In the genomic region with DNA sequence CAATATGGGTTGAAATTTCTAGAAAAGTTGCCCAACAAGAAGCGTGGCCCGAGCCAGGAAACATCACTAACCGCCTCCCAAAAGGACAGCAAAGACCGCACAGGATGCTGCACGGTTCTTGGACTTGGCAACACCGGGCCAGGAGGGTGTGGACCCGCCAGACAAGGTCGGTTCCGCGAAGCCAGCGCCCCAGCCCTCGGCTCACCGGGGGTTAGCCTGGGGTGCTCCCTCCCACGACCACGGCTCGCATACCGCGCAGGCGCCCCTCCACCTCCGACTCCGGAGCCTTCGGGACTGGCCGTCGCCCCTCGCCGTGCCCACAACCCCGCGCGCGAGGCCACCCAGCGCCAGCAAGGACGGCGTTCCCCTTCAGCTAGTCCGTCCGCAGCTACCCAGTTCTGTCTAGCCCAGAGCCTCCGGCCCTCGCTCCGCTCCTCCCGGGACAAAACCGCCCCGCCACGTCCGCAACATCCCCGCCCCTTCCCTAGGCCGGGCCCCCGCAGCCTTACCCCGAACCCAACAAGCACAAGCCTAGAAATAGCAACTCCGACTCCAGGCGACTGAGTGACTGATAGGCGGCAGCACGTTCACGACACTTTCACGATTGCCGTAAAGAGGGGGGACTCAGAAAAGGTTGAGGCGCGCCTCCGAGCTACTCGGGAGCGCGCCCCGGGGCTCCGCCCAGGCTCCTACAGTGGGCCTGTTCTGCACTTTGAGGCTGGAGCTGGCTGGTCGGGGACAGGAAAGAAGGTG, we compare ENCODE assay signal across 8 mouse cellular contexts. TPM values are rescaled to one million over a fixed set of nuclear protein-coding genes. Genes with fewer than 3 reads are reported as not detected.
DNase-seq lines count a peak whose midpoint lies in the region; ATAC-seq lines count a peak whose summit lies in the region.

Dram2 (plus strand) TSS at position 628 of the 753 bp plus-strand sequence.
Cept1 (minus strand) TSS at position 632 of the 753 bp plus-strand sequence.

- peak within 1 kb of the TSS; percentile 87 for H3K4me3 ChIP-seq in lung, embryonic 16.5 days (ENCODE audit: low read length)

- DNase-seq in MEL-GATA-1-ER (ENCODE audit: extremely low read depth, low read depth): peak; percentile 97
- peak; percentile 89 for DNase-seq in cerebellum, adult 8-10 months
- peak; percentile 97 for DNase-seq in forelimb bud, embryonic 11.5 days (ENCODE audit: low read depth, low spot score)
- DNase-seq in layer of hippocampus, adult 9-10 months (ENCODE audit: low spot score): peak; percentile 82
- peak; percentile 77 for DNase-seq in ovary, postnatal 10 days (ENCODE audit: low spot score)
- DNase-seq in thymus, postnatal 10 days (ENCODE audit: low spot score in 2 of 2): peak; percentile 92

- peak; percentile 88 to 93 for ATAC-seq in hematopoietic stem cell, adult 5-6 weeks (replicated peaks in 1 of 2; ENCODE audit: insufficient read depth in 1 of 2, low FRiP score in 2 of 2, low TSS enrichment in 1 of 2, low read depth in 1 of 2, poor library complexity in 2 of 2, severe bottlenecking in 2 of 2)
- peak; percentile 97 for ATAC-seq in lung, embryonic 16.5 days (ENCODE audit: low read depth)

- no peaks in the 10 kb centered on the region for H3K36me3 ChIP-seq in lung, embryonic 16.5 days (ENCODE audit: control insufficient read depth, insufficient read depth, low read length)

- H3K27ac ChIP-seq in lung, embryonic 16.5 days (ENCODE audit: low read length): peak within 1 kb of the TSS; percentile 99

- no peaks in the 10 kb centered on the region for H3K9me3 ChIP-seq in lung, embryonic 16.5 days (ENCODE audit: control insufficient read depth, low read length)

- under 1% methylated on average over 49 of the region's 63 CpGs for WGBS in lung, embryonic 16.5 days

- H3K27me3 ChIP-seq in lung, embryonic 16.5 days (ENCODE audit: control insufficient read depth, insufficient read depth, low read depth, low read length): no peaks in the 10 kb centered on the region

- H3K4me2 ChIP-seq in lung, embryonic 16.5 days (ENCODE audit: low read depth, low read length): peak within 1 kb of the TSS; percentile 76

- peaks cover 18% of the 10 kb centered on the region for H3K4me1 ChIP-seq in lung, embryonic 16.5 days (replicated peaks; ENCODE audit: control insufficient read depth, insufficient read depth, low read length)

- peak within 1 kb of the TSS; percentile 93 for H3K9ac ChIP-seq in lung, embryonic 16.5 days (ENCODE audit: low read length)

RNA-seq across cellular contexts. Expression of gene Dram2, which starts in this region (rescaled TPM):
- total RNA-seq in hematopoietic stem cell, adult 5-6 weeks (2017): 21.7 and 28.5 TPM in 2 replicates
- polyA plus RNA-seq in lung, embryonic 16.5 days (2015; fragmentation: Nextera tagmentation; extraction: Ambion mirVana): 91.8 and 98.3 TPM in 2 replicates

RNA-seq across cellular contexts. Expression of gene Cept1, which starts in this region (rescaled TPM):
- total RNA-seq in hematopoietic stem cell, adult 5-6 weeks (2017): 48.1 and 48.2 TPM in 2 replicates
- polyA plus RNA-seq in lung, embryonic 16.5 days (2015; fragmentation: Nextera tagmentation; extraction: Ambion mirVana): 69.2 and 74.8 TPM in 2 replicates

Comparison
In these comparisons a context has a peak if more than half of its experiments do, and no peak if none do; other contexts are left out.
1. Peak in every context shown above with its lines: DNase-seq, ATAC-seq, H3K4me3 ChIP-seq and H3K27ac ChIP-seq.